ENCODE assay signal across 8 mouse cellular contexts in the genomic region with DNA sequence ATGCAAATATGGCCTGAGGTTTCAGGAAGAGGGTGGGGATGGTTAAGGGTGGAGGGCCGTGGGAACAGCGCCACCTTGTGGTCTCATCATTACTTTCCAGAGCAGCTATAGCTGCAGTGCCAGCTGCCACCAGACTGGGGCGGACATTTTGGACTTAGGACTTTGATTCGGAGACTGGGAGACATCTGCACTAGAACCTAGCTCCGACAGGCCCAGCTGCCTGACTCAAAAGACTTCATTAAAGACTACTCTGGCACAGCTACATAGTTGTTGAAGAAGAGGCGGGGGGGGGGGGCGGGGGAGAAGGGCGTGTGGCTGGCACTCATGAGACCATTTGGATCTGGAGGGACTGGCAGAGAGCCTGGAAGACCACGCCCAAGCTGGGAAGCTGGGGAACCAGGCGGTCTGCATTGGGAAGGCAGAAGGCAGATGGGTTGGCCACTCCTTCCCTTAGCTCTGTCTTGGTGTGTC. TPM values are rescaled to one million over a fixed set of nuclear protein-coding genes. Genes with fewer than 3 reads are reported as not detected.
DNase-seq lines count a peak whose midpoint lies in the region; ATAC-seq and TF ChIP-seq lines count a peak whose summit lies in the region.

No protein-coding gene starts in this region.

- no peaks in the 10 kb centered on the region for H3K27me3 ChIP-seq in forebrain, postnatal 0 days (ENCODE audit: insufficient read depth, low read length)

- WGBS in forebrain, postnatal 0 days: 9% methylated on average over 9 of the region's 10 CpGs
- WGBS in lung, adult 2 months: 10% methylated on average over 9 of the region's 10 CpGs
- WGBS in olfactory bulb, adult 2 months: 2% methylated on average over 10 of the region's 10 CpGs

- no peak overlapping the region for H3K9ac ChIP-seq in forebrain, postnatal 0 days

- no peak overlapping the region for H3K4me2 ChIP-seq in forebrain, postnatal 0 days (ENCODE audit: low read depth)

- peak; percentile 97 for TF ChIP-seq CTCF in forebrain, postnatal 0 days (IDR thresholded peaks at IDR 0.05; ENCODE audit: low read depth)
- peak; percentile 93 for TF ChIP-seq CTCF in layer of hippocampus, adult 2 months (conservative IDR thresholded peaks at IDR 0.05)
- peak; percentile 98 for TF ChIP-seq CTCF in lung, adult 2 months (IDR thresholded peaks at IDR 0.05; ENCODE audit: insufficient read depth, low read length)
- TF ChIP-seq CTCF in olfactory bulb, adult 2 months (IDR thresholded peaks at IDR 0.05; ENCODE audit: insufficient read depth, low read depth, low read length): peak; percentile 91

- peak; percentile 91 for DNase-seq in ES-CJ7 (ENCODE audit: low read depth, low spot score)
- peak; percentile 80 for DNase-seq in cerebellum, adult 11-12 months
- peak; percentile 87 for DNase-seq in forebrain, postnatal 0 days
- peak; percentile 91 for DNase-seq in heart, postnatal 4 days
- DNase-seq in layer of hippocampus, adult 2 months (ENCODE audit: low spot score in 2 of 2): peak; percentile 85 to 88
- peak; percentile 72 for DNase-seq in lung, adult 2 months
- peak; percentile 29 to 39 for DNase-seq in thymus, adult 18-20 months

- H3K9me3 ChIP-seq in forebrain, postnatal 0 days (ENCODE audit: low read length): no peaks in the 10 kb centered on the region

- peak; percentile 92 for ATAC-seq in forebrain, postnatal 0 days

- H3K4me1 ChIP-seq in forebrain, postnatal 0 days (ENCODE audit: insufficient read depth): no peaks in the 10 kb centered on the region
- no peaks in the 10 kb centered on the region; the same call in 1 of the 2 replicates for H3K4me1 ChIP-seq in lung, adult 2 months (ENCODE audit: control insufficient read depth, insufficient read depth, low read length)
- peaks cover 17% of the 10 kb centered on the region for H3K4me1 ChIP-seq in olfactory bulb, adult 2 months (ENCODE audit: control insufficient read depth, insufficient read depth, low read length)

- H3K4me3 ChIP-seq in forebrain, postnatal 0 days (ENCODE audit: low read depth, low read length): no peak overlapping the region
- H3K4me3 ChIP-seq in layer of hippocampus, adult 2 months: no peak overlapping the region
- no peak overlapping the region for H3K4me3 ChIP-seq in lung, adult 2 months (replicated peaks; ENCODE audit: extremely low read depth, low read depth, low read length)
- no peak overlapping the region for H3K4me3 ChIP-seq in olfactory bulb, adult 2 months (ENCODE audit: insufficient read depth, low read depth, low read length)

- no peak for TF ChIP-seq POLR2A in lung, adult 2 months (IDR thresholded peaks at IDR 0.05; ENCODE audit: borderline replicate concordance, extremely low read depth, low read depth, low read length)
- TF ChIP-seq POLR2A in olfactory bulb, adult 2 months (IDR thresholded peaks at IDR 0.05; ENCODE audit: insufficient read depth, low read depth, low read length): no peak

- H3K27ac ChIP-seq in forebrain, postnatal 0 days (ENCODE audit: low read depth, low read length): no peak overlapping the region
- peak overlapping the region; percentile 75 for H3K27ac ChIP-seq in layer of hippocampus, adult 2 months
- H3K27ac ChIP-seq in olfactory bulb, adult 2 months (ENCODE audit: insufficient read depth, low read depth, low read length): no peak overlapping the region

- no peaks in the 10 kb centered on the region for H3K36me3 ChIP-seq in forebrain, postnatal 0 days (ENCODE audit: insufficient read depth)

RNA-seq across cellular contexts. Expression of a gene that starts 21.4 kb away (rescaled TPM):
- total RNA-seq in forebrain, postnatal 0 days (2014; rRNA removed): 50.8 and 53.8 TPM in 2 replicates
- 48.1 and 49.9 TPM in 2 replicates for polyA plus RNA-seq in forebrain, postnatal 0 days (2015; fragmentation: Nextera tagmentation; extraction: Ambion mirVana)
- total RNA-seq in heart, postnatal 4 days (2021): 10 to 100 TPM; 82.6 to 87.6 TPM
- total RNA-seq in layer of hippocampus, adult 2 months (2021): 100 to 1,000 TPM; 253 to 270 TPM
- polyA plus RNA-seq in lung, adult 2 months (2012; rRNA removed): 28.3 and 32.3 TPM in 2 replicates
- polyA plus RNA-seq in olfactory bulb, adult 2 months (2012; ENCODE audit: insufficient read depth, insufficient read length, low replicate concordance, missing spikeins): not detected in 2 replicates

RNA-seq across cellular contexts. Expression of a gene that starts 45.4 kb away (rescaled TPM):
- 28.6 and 29.0 TPM in 2 replicates for total RNA-seq in forebrain, postnatal 0 days (2014; rRNA removed)
- polyA plus RNA-seq in forebrain, postnatal 0 days (2015; fragmentation: Nextera tagmentation; extraction: Ambion mirVana): 16.3 and 18.3 TPM in 2 replicates
- 100 to 1,000 TPM; 281 to 298 TPM for total RNA-seq in heart, postnatal 4 days (2021)
- total RNA-seq in layer of hippocampus, adult 2 months (2021): 100 to 1,000 TPM; 667 to 694 TPM
- polyA plus RNA-seq in lung, adult 2 months (2012; rRNA removed): 49.0 and 58.2 TPM in 2 replicates
- polyA plus RNA-seq in olfactory bulb, adult 2 months (2012; ENCODE audit: insufficient read depth, insufficient read length, low replicate concordance, missing spikeins): 155 TPM in 1 of 2 replicates, not detected in the other

Comparison
In these comparisons a context has a peak if more than half of its experiments do, and no peak if none do; other contexts are left out.
1. DNase-seq: peak in every context shown above with its lines; median percentile 91 in ES-CJ7; 91 in heart, postnatal 4 days; 87 in forebrain, postnatal 0 days; 86 in layer of hippocampus, adult 2 months; 80 in cerebellum, adult 11-12 months; 72 in lung, adult 2 months; 34 in thymus, adult 18-20 months.